Mouse (Mus musculus) hindbrain, postnatal 0 days (tissue): Measurements from ENCODE around the gene Lman1l. TPM values are rescaled to one million over a fixed set of nuclear protein-coding genes. Genes with fewer than 3 reads are reported as not detected.

Experiments used
- ATAC-seq: fragments of 200-750 bp; cut with Nextera tagmentation; 2 replicates; pipeline ENCODE4 v1.8.0; 2017; ENCODE audit warnings: mild to moderate bottlenecking, moderate TSS enrichment, moderate library complexity
- DNase-seq: peaks from one replicate; pipeline ENCODE4 v3.0.0-alpha.2; 2015; ENCODE audit warnings: low spot score
- H3K27ac ChIP-seq: fragments of 300-500 bp; sonication (generic); 2 replicates; pipeline ENCODE4 v1.5.1; 2014; ENCODE audit warnings: mild to moderate bottlenecking
- H3K27me3 ChIP-seq: fragments of 300-500 bp; sonication (generic); 2 replicates; pipeline ENCODE4 v1.6.1; 2014; ENCODE audit warnings: low read length, mixed read lengths; ENCODE audit not compliant: insufficient read depth
- H3K36me3 ChIP-seq: fragments of 300-500 bp; sonication (generic); 2 replicates; pipeline ENCODE4 v1.6.1; 2014; ENCODE audit warnings: low read length, mixed read lengths; ENCODE audit not compliant: insufficient read depth
- H3K4me1 ChIP-seq: fragments of 300-500 bp; sonication (generic); 2 replicates; pipeline ENCODE4 v1.6.1; 2014; ENCODE audit warnings: antibody characterized with exemption, low read length, mixed read lengths; ENCODE audit not compliant: insufficient read depth
- H3K4me2 ChIP-seq: fragments of 300-500 bp; sonication (generic); 2 replicates; pipeline ENCODE4 v1.6.1; 2014; ENCODE audit warnings: low read depth, mild to moderate bottlenecking, low read length, moderate library complexity, mixed read lengths
- H3K4me3 ChIP-seq: fragments of 300-500 bp; sonication (generic); 2 replicates; pipeline ENCODE4 v1.5.1; 2014; ENCODE audit warnings: low read length
- H3K9ac ChIP-seq: fragments of 300-500 bp; sonication (generic); replicated peaks from 2 replicates; pipeline ENCODE4 v1.6.1; 2014; ENCODE audit warnings: mild to moderate bottlenecking, low read length, moderate library complexity, mixed read lengths
- H3K9me3 ChIP-seq: fragments of 300-500 bp; sonication (generic); 2 replicates; pipeline ENCODE4 v1.6.1; 2016; ENCODE audit warnings: low read length, mixed read lengths
- CTCF ChIP-seq: IDR thresholded peaks from 2 replicates; pipeline ENCODE4 v1.5.1; 2016; ENCODE audit warnings: antibody characterized with exemption, control low read depth, low read depth
- WGBS: fragments of 180-500 bp; shearing (Covaris S2); extraction: QIAGEN DNeasy Blood & Tissue Kit; methylation state at CpG from one replicate; pipeline ENCODE4 v1.1.7; 2014; 5-methylcytosine and 5-hydroxymethylcytosine counted together
- polyA plus RNA-seq: library from polyadenylated mRNA; unstranded; fragments of >200 nt; fragmentation: Nextera tagmentation; extraction: Ambion mirVana; gene quantifications from 2 replicates; pipeline ENCODE4 v1.2.1, GENCODE M21; 2015
- total RNA-seq: library from RNA; depleted of rRNA; stranded (reverse); fragments of >200 nt; gene quantifications from 2 replicates; pipeline ENCODE4 v1.2.3, GENCODE M21; 2014

The Lman1l gene
- total and polyA plus RNA-seq, 2 experiments from 2014 or later = not detected

DNA sequence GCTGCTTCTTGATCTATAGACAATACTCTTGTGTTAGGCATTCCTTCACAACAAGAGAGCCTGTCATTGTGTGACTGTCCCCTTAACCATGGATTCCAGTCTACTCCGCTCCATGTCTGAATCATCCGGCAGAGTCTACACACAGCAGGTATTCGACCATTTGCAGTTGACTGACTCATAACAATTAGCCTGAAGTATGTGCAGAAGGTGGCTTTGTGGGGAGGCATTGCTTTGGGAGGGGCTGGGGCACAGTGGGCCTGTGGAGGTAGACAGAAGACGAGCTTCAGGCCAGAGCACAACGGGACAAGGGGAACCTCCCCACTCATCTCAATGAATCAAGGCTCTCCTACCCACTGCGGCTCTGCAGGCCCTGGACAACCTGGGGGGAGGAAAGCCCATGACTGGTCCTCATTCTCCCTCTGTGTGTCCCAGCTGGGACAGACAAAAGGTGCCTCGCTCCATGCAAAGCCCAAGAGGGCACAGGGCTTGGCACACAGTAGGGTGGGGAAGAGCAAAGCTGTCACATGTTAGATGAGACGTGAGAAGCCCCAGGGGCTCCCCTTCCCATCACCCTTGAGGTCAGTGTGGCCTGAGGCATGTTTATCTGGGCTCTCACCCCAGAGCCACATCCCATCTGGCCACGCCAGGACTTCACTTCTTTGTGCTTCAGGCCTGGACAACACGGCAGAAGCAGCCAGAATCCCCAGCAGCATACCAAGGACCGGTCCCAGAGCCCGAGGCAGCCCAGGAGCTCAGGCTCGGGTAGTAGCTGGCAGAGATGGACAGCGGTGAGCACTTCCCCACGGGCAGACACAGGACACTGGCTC lies 5.3 kb upstream of the Lman1l start:
- Histone ChIP-seq H3K4me2 (no peak overlapping the region), H3K9ac (no peak overlapping the region), H3K4me3 (no peak overlapping the region), H3K9me3 (no peaks in the 10 kb centered on the region), H3K27ac (peak overlapping the region; percentile 26; the same call in 1 of the 2 replicates), H3K36me3 (peaks cover 57% of the 10 kb centered on the region), H3K4me1 (no peaks in the 10 kb centered on the region), H3K27me3 (no peaks in the 10 kb centered on the region)
- WGBS = 41% methylated on average over 15 of the region's 15 CpGs
- TF ChIP-seq CTCF = no peak
- ATAC-seq (no peak), DNase-seq (no peak)

GRCm38 (mm10) chr9:57624295-57624694 lies 3.7 kb upstream of the Lman1l start:
- H3K4me2 ChIP-seq = no peak overlapping the region
- TF ChIP-seq CTCF = no peak
- H3K9ac ChIP-seq = no peak overlapping the region
- H3K27me3 ChIP-seq = no peaks in the 10 kb centered on the region
- no peak overlapping the region for H3K27ac ChIP-seq
- no peaks in the 10 kb centered on the region for H3K9me3 ChIP-seq
- H3K4me1 ChIP-seq = no peaks in the 10 kb centered on the region
- WGBS = 88% methylated on average over 7 of the region's 7 CpGs
- no peak overlapping the region for H3K4me3 ChIP-seq
- ATAC-seq = no peak
- DNase-seq = no peak
- H3K36me3 ChIP-seq = peaks cover 42% of the 10 kb centered on the region

GRCm38 (mm10) chr9:57618854-57619253 lies 1.7 kb downstream of the Lman1l start:
- 83% methylated on average over 8 of the region's 8 CpGs for WGBS
- H3K27me3 ChIP-seq = no peaks in the 10 kb centered on the region
- H3K9me3 ChIP-seq = no peaks in the 10 kb centered on the region
- no peak for TF ChIP-seq CTCF
- no peaks in the 10 kb centered on the region for H3K4me1 ChIP-seq
- DNase-seq (no peak), ATAC-seq (no peak)
- H3K4me3 ChIP-seq = no peak overlapping the region
- H3K36me3 ChIP-seq = no peaks in the 10 kb centered on the region
- no peak overlapping the region for H3K9ac ChIP-seq
- H3K27ac ChIP-seq = no peak overlapping the region
- H3K4me2 ChIP-seq = no peak overlapping the region

DNA sequence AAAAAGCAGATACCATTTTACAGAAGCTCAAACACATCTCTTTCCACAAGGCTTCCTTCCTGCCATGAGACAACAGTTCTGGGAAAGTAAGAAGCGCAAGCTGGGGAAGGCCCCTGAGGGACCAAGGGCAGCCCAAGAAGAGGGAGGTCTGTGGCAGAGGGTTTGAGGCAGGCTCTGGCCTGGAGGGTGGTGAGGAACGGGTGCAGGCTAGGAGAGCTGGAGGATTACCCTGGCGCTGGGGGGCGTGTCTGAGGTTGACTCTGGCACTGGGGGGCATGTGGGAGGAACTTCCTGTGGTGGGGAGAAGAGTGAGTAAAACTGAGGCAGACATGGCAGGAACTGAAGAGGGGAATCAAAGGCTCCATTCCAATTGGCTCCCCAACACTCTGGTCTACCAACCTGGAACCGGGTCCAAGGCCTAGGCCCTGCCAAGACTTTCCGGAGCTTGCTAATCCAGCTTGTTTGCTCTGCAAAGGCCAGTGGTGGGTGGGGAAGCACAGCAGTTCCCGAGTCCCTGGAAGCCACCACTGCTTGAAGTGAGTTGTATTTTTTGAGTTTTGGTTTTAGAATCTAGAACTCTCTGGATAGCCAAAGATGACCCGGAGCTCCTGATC lies 2.9 kb downstream of the Lman1l start:
- no peaks in the 10 kb centered on the region for H3K36me3 ChIP-seq
- no peak overlapping the region for H3K4me2 ChIP-seq
- no peaks in the 10 kb centered on the region for H3K27me3 ChIP-seq
- DNase-seq (no peak), ATAC-seq (no peak)
- no peaks in the 10 kb centered on the region for H3K4me1 ChIP-seq
- no peak overlapping the region for H3K4me3 ChIP-seq
- WGBS = 75% methylated on average over 8 of the region's 8 CpGs
- H3K9me3 ChIP-seq = no peaks in the 10 kb centered on the region
- no peak overlapping the region for H3K27ac ChIP-seq
- H3K9ac ChIP-seq = no peak overlapping the region
- no peak for TF ChIP-seq CTCF

- TF ChIP-seq CTCF = no peak
- Histone ChIP-seq H3K9me3 (no peaks in the 10 kb centered on the region), H3K27ac (no peak overlapping the region), H3K36me3 (no peaks in the 10 kb centered on the region), H3K9ac (no peak overlapping the region), H3K4me1 (no peaks in the 10 kb centered on the region), H3K4me2 (no peak overlapping the region), H3K27me3 (no peaks in the 10 kb centered on the region), H3K4me3 (no peak overlapping the region)
- WGBS = 84% methylated on average over 4 of the region's 4 CpGs
- DNase-seq (no peak), ATAC-seq (no peak)
These were observed 5.8 kb downstream of the Lman1l start for GRCm38 (mm10) chr9:57614786-57615185.

GRCm38 (mm10) chr9:57613975-57614374 lies 6.6 kb downstream of the Lman1l start:
- no peak for TF ChIP-seq CTCF
- Histone ChIP-seq H3K9me3 (no peaks in the 10 kb centered on the region), H3K36me3 (no peaks in the 10 kb centered on the region), H3K27ac (no peak overlapping the region), H3K27me3 (no peaks in the 10 kb centered on the region), H3K4me1 (no peaks in the 10 kb centered on the region), H3K4me2 (no peak overlapping the region), H3K9ac (no peak overlapping the region), H3K4me3 (no peak overlapping the region)
- WGBS = 70% methylated on average over 7 of the region's 7 CpGs
- DNase-seq = no peak
- ATAC-seq = no peak

DNA sequence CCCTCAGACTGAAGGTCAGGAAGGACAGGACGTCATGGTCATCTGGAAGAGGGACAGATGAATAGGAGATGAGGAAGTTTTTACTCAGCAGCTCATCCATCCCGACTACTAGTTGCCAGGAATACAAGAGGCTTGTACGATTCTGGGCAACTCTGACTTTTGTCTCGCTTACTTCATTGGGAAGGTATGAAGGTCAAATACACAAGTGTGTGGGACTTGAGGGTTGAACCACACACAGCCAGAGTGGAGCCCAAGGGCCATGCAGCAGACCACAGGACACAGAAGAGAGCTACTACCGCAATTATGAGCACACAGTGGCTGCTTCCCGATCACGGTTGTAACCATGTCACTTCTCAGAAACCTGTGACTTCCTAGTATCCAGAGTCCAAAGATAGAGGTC lies 8.0 kb downstream of the Lman1l start:
- Histone ChIP-seq H3K9ac (no peak overlapping the region), H3K27ac (no peak overlapping the region), H3K4me3 (no peak overlapping the region), H3K4me1 (no peaks in the 10 kb centered on the region), H3K27me3 (no peaks in the 10 kb centered on the region), H3K9me3 (no peaks in the 10 kb centered on the region), H3K36me3 (no peaks in the 10 kb centered on the region), H3K4me2 (no peak overlapping the region)
- ATAC-seq (no peak), DNase-seq (no peak)
- 88% methylated on average over 7 of the region's 7 CpGs for WGBS
- no peak for TF ChIP-seq CTCF
